Mouse (Mus musculus) ovary, postnatal 36 days (tissue): ENCODE measurements at regions not wholly inside any gene's neighbourhood (a gene's known extent, or its start where the extent isn't known, plus 50 kb on each side); places are given as distances from the start of the nearest gene placed in this dataset.
A peak's percentile ranks its signal among the peaks of the same experiment; 100 is the strongest.

Experiments
- DNase-seq: peaks from one replicate; pipeline ENCODE4 v3.0.0; 2022; ENCODE audit warnings: low spot score, mixed read lengths

- no peak for DNase-seq
Observed at GRCm38 (mm10) chr10:17366042-17366740, 356.8 kb upstream of the Cited2 start.

- DNase-seq, result no peak
Observed at GRCm38 (mm10) chr10:17367026-17367425, 356.0 kb upstream of the Cited2 start.

DNA sequence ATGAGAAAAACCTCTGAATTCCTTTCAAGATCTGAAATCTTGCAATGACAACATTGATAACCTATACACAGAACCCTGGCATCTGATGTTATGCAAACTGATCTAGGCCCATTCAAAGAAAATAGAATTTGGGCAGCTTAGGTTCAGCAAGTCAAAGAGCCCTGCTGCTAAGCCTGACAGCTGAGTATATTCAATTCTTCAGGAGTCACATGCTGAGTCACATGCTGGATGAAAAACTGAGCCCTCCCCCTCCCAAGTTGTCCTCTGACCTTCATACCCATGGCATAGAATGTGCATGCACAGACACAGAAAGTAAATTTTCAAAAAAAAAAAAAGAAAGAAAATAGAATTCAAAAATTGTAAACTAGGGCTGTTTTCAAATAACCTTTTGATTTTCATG is 355.6 kb upstream of the Cited2 start:
- DNase-seq, result no peak

DNA sequence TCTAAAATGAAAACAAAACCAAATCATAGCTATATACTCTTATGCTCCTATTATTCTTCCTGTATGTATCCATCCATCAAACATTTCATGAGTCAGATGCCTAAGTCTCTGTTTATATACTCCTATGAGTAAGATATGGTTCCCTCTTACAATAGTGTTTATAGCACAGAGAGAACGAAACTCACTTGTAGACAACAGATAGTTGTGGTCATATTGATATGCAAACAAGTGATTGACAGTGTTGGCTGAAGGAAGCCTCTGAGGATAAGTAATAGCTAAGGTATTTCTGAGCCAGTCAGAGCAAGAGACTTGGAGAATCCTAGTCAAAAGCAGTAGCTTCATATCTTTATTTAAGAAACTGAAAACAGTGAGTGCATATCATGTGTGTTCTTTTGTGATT is 354.4 kb upstream of the Cited2 start:
- DNase-seq, result no peak

DNA sequence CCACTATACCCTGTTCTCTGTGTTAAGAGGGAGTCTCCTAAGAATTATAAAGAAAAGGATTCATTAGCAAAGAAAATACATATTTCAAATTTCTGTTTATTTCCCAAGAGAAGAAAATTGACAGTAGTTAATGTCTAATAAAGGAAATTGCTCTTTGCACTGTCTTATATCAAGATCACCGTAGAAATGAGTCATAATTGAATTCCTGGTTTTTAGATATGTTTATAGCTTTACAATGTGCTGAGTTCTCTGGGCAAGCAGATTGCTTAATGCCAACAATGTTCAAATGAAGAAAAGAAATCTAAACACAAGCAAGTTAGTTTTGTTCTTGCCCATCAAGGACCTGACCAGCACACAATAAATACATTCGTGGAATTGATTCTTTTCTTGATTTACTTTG is 350.1 kb upstream of the Cited2 start:
- DNase-seq, result no peak

DNA sequence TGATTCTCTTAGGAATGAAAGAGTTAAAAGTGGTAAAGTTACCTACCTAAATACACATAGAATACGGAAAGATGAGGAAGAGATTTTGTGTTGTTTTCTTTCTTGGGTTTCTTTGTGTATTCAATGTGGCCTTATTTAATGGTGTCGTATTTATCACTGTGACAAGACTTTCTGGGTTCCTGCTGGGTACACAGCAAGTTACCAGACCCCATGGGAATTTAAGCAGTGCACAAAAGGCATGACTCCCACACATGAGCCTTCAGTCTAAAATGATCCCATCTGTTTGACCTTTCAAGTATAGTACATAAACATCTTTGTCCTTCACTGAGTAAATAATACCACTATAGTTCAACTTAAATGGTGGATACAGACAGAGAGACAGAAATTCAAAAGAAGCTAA is 349.0 kb upstream of the Cited2 start:
- no peak for DNase-seq

DNA sequence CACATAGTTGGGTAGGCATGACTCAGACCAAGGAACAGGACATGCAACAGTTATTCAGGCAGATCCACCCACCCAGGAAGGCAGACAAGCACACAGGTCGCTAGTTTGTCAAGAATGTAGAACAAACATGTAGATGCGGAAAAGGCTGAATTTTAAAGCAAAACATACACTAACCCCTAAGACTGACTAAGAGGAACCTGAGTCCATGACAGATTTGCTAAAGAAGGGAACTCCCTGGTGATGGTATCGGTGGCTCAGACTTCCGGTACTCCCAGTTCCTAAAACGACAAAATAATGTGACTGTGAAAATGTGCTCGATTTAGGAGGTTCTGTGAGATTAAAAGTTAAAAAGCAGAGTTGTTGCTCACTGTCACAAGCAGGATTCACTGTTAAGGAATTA is 340.0 kb upstream of the Cited2 start:
- DNase-seq, result no peak

DNA sequence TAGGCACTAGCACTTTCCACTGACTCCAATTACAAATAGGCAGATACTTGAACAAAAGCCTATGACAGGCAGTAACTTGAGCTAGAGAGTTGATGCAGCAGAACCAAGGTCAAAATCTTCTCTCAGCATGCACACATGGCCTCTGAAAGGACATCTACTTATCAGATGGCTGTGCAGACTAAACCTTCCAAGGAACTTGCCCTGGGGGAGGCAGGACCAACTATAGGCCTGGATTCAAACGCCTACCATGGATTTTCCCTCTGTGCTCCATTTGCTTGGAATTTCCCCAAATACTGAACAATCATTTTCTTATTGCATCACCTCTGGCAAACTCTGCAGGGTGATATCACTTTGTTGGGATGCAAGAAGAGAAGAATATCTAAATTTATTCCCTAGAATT is 337.8 kb upstream of the Cited2 start:
- DNase-seq, result no peak

GRCm38 (mm10) chr10:17387296-17387695 is 335.7 kb upstream of the Cited2 start:
- no peak for DNase-seq

GRCm38 (mm10) chr10:17395495-17396224 is 327.4 kb upstream of the Cited2 start:
- no peak for DNase-seq

- no peak for DNase-seq
Observed at GRCm38 (mm10) chr10:17403899-17404298, 319.1 kb upstream of the Cited2 start.

DNA sequence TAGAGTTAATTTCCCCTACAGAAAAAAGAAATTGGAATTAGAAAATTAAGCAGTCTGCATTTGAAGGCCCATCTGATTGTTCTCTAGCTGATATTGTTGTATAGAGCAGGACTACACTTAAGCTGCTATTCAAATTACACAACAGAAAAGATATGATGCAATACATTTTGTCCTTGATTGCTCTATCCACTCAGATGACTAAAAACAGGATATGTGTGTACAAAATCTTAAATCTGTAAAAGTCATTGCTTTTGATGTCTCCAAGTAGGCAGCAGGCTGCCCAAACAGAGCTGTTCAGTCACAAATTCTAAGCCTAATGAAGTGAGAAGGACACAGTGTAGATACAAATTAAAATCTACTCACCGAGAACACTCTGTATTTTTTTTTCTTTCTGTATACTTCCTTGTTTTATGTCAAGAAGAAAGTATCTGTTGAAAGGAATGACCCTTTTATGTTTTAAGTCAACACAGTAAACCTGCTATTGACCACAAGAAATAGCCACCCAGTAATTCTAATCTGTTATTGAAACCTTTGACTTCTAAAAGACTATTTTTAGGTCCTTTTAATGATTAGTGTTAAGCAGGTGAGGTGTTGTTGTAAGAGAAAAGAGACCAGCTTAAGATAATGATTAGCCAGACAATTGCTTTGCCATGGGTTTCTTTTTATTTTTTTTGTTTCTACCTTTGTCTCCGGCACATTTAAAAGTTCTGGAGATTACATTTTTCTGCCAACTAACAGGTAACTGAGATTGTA is 315.0 kb upstream of the Cited2 start:
- DNase-seq, result no peak

GRCm38 (mm10) chr10:17408781-17409180 is 314.2 kb upstream of the Cited2 start:
- no peak for DNase-seq

GRCm38 (mm10) chr10:17411300-17411987 is 311.6 kb upstream of the Cited2 start:
- DNase-seq, result peak; percentile 32

GRCm38 (mm10) chr10:17415112-17415511 is 307.9 kb upstream of the Cited2 start:
- DNase-seq, result no peak

- no peak for DNase-seq
Observed at GRCm38 (mm10) chr10:17416121-17416520, 306.9 kb upstream of the Cited2 start.

DNA sequence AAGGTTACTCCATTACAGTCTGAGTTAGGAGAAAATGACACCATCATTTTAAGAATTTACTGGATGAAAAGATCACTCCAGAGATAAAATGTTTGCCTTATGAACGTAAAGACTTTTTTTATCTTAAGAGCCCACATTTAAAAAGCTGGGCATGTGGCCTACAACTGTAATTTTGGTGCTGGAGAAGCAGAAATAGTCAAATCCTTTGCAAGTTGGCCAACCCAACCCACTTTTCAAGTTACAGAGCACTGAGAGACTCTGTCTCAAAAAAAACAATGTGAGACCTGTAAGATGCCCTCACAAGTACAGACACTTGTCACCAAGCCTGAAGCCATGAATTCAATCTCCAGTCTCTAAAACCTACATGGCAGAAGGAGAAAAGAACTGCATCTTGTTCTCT is 305.6 kb upstream of the Cited2 start:
- no peak for DNase-seq

DNA sequence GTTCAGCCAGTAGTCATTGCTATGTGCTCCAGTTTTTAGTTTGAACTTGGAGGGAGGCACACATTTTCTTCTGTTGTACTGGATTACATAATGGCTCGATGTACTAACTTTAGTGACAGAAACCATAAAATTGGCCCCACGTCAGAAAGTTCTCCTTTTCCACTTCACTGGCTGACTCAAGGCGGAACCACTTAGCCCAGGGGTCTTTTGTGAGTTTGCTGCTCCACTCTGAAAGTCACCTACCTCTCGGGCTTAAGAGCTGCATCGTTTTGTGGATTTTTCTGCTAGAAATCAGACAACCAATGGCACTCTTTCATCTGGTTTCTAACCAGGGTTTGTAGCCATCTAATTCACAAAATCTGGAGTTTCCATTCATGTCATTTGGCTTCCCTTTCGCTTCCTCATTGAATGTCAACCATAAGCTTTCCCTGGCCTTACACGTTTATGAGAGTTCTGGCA is 304.8 kb upstream of the Cited2 start:
- DNase-seq, result no peak

- DNase-seq, result no peak
Observed at GRCm38 (mm10) chr10:17423584-17424278, 299.3 kb upstream of the Cited2 start.

DNA sequence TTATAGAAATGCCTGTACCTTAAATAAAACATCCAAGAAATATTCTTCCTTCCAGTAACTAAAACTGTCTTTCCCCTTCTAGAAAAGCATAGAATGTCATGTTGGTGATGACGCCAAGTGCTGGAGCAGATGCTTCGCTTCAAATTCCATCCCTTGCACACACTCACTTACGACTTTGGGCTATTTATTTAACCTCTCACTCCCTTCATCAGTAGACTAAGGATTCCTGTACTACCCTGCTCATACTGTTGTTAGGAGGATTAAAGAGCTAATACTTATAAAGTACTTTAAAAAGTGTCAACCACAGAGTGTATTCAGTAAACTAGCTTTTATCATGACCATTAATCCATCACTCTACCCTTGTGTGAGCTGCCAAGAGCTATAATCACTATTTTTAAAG is 296.8 kb upstream of the Cited2 start:
- no peak for DNase-seq

GRCm38 (mm10) chr10:17427316-17427715 is 295.7 kb upstream of the Cited2 start:
- DNase-seq, result no peak

DNA sequence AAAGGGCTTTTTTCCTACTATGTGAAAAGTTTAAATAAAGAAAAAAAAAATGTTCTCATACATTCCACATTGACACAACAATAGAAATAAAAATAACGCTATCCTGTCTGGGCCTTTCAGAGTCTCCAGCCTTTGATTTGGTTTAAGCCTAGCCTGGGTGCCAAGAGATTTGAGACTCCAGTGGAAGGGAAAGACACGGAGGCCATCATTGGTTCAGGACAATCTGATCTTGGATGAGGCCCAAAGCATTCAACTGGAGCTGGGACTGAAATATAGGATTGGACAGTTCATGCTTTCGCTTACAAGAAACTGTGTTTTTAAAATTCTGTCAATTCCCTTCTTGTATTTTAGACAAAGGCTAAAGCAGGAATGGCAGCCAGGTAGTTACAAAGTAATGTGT is 294.7 kb upstream of the Cited2 start:
- no peak for DNase-seq
